Mouse (Mus musculus) myocyte (in vitro differentiated cells): ENCODE data around the gene Arl6.

Source experiments
- POLR2A ChIP-seq: IDR thresholded peaks from one replicate; pipeline ENCODE4 v1.6.1; 2011; ENCODE audit warnings: low read depth, mild to moderate bottlenecking, control low read depth, moderate library complexity; ENCODE audit not compliant: insufficient read length
- USF1 ChIP-seq: IDR thresholded peaks from one replicate; pipeline ENCODE4 v1.6.1; 2011; ENCODE audit warnings: low read depth, mild to moderate bottlenecking, control low read depth, moderate library complexity

GRCm38 (mm10) chr16:59588351-59589025 is 50.7 kb downstream of the Arl6 start:
- no peak for TF ChIP-seq POLR2A
- no peak for TF ChIP-seq USF1
